Mouse (Mus musculus): ENCODE measurements around the gene 7530416G11Rik.

- TF ChIP-seq MAZ (IDR thresholded peaks at IDR 0.05; ENCODE audit: low read depth, low read length) (no peak), EP300 (IDR thresholded peaks at IDR 0.05; ENCODE audit: low read length) (no peak), CTCF (conservative IDR thresholded peaks at IDR 0.05 in 1 of 2, IDR thresholded peaks at IDR 0.05 in 1 of 2; ENCODE audit: low read depth in 2 of 2, low read length in 2 of 2) (no peak), SMC3 (IDR thresholded peaks at IDR 0.05; ENCODE audit: low read depth, low read length) (no peak), CHD2 (IDR thresholded peaks at IDR 0.05; ENCODE audit: low read length) (no peak), POLR2A (IDR thresholded peaks at IDR 0.05; ENCODE audit: low read depth, low read length) (no peak), MAFK (IDR thresholded peaks at IDR 0.05; ENCODE audit: insufficient replicate concordance, low read length) (no peak), TBP (conservative IDR thresholded peaks at IDR 0.05; ENCODE audit: low read depth, low read length) (no peak)
These were observed 4.5 kb upstream of the 7530416G11Rik start for GRCm38 (mm10) chr15:85507370-85508014.
